Mouse (Mus musculus) CH12.LX (cell line): ENCODE results near the gene Zfp106.

Experiments
- BHLHE40 ChIP-seq: IDR thresholded peaks from 2 replicates; pipeline ENCODE4 v1.6.1; 2011; ENCODE audit warnings: mild to moderate bottlenecking, low read depth, low read length, improper control_type of control experiment
- CTCF ChIP-seq, 2 experiments: IDR thresholded peaks in 1 of 2; conservative IDR thresholded peaks in 1 of 2; 2 replicates each; pipeline ENCODE4 v1.5.1; 2011 to 2012; ENCODE audit warnings: low read depth in 2 of 2, low read length in 2 of 2, improper control_type of control experiment in 1 of 2, inconsistent platforms in 1 of 2, mild to moderate bottlenecking in 1 of 2, moderate library complexity in 1 of 2
- HCFC1 ChIP-seq: IDR thresholded peaks from 2 replicates; pipeline ENCODE4 v1.6.1; 2012; ENCODE audit warnings: low read depth, mild to moderate bottlenecking, inconsistent platforms, low read length, improper control_type of control experiment
- JUND ChIP-seq: conservative IDR thresholded peaks from 2 replicates; pipeline ENCODE4 v1.6.1; 2011; ENCODE audit warnings: low read depth, low read length, improper control_type of control experiment
- KAT2A ChIP-seq: IDR thresholded peaks from 2 replicates; pipeline ENCODE4 v1.6.1; 2012; ENCODE audit warnings: low read length, improper control_type of control experiment, inconsistent platforms; ENCODE audit not compliant: insufficient replicate concordance
- POLR2A ChIP-seq: IDR thresholded peaks from 2 replicates; pipeline ENCODE4 v1.6.1; 2011; ENCODE audit warnings: low read depth, mild to moderate bottlenecking, improper control_type of control experiment, low read length
- RAD21 ChIP-seq: IDR thresholded peaks from 2 replicates; pipeline ENCODE4 v1.6.1; 2011; ENCODE audit warnings: low read depth, mild to moderate bottlenecking, low read length, improper control_type of control experiment, moderate library complexity
- TBP ChIP-seq: conservative IDR thresholded peaks from 2 replicates; pipeline ENCODE4 v1.6.1; 2011; ENCODE audit warnings: low read depth, low read length, improper control_type of control experiment

- TF ChIP-seq JUND, result no peak
- no peak for TF ChIP-seq CTCF (conservative IDR thresholded peaks at IDR 0.05 in 1 of 2, IDR thresholded peaks at IDR 0.05 in 1 of 2; ENCODE audit: low read depth in 2 of 2, low read length in 2 of 2)
- no peak for TF ChIP-seq POLR2A
- TF ChIP-seq BHLHE40, result no peak
- TF ChIP-seq TBP, result no peak
- no peak for TF ChIP-seq HCFC1
- no peak for TF ChIP-seq KAT2A
- TF ChIP-seq RAD21, result no peak
Measured at GRCm38 (mm10) chr2:120571081-120571480, 7.4 kb upstream of the Zfp106 start.
